8 mouse cellular contexts compared by ENCODE assay signal in genomic region chr6:95718969-95719333, GRCm38 (mm10). TPM values are rescaled to one million over a fixed set of nuclear protein-coding genes. Genes with fewer than 3 reads are reported as not detected.
DNase-seq lines count a peak whose midpoint lies in the region; ATAC-seq and TF ChIP-seq lines count a peak whose summit lies in the region.

No protein-coding gene starts in this region.

- no peaks in the 10 kb centered on the region for H3K36me3 ChIP-seq in heart, embryonic 10.5 days
- H3K36me3 ChIP-seq in E14TG2a.4 (ENCODE audit: insufficient read depth, low read length) = peaks cover 8% of the 10 kb centered on the region
- no peaks in the 10 kb centered on the region for H3K36me3 ChIP-seq in embryonic facial prominence, embryonic 15.5 days
- H3K36me3 ChIP-seq in limb, embryonic 11.5 days (ENCODE audit: control insufficient read depth, insufficient read depth, low read length) = no peaks in the 10 kb centered on the region

- TF ChIP-seq POLR2A in olfactory bulb, adult 2 months (IDR thresholded peaks at IDR 0.05; ENCODE audit: insufficient read depth, low read depth, low read length) = no peak

- peaks cover 35% of the 10 kb centered on the region for H3K4me1 ChIP-seq in heart, embryonic 10.5 days
- peaks cover 31% of the 10 kb centered on the region for H3K4me1 ChIP-seq in E14TG2a.4 (replicated peaks; ENCODE audit: low read depth, low read length)
- H3K4me1 ChIP-seq in embryonic facial prominence, embryonic 15.5 days = peaks cover 8% of the 10 kb centered on the region; the same call in 1 of the 2 replicates
- 0 out of 2 replicates have a peak, but pooled peaks cover 1% of the 10 kb centered on the region for H3K4me1 ChIP-seq in limb, embryonic 11.5 days (ENCODE audit: control insufficient read depth, insufficient read depth, low read length)
- peaks cover 4% of the 10 kb centered on the region; the same call in 1 of the 2 replicates for H3K4me1 ChIP-seq in olfactory bulb, adult 2 months (ENCODE audit: control insufficient read depth, insufficient read depth, low read length)

- no peak for ATAC-seq in embryonic facial prominence, embryonic 15.5 days (ENCODE audit: insufficient number of reproducible peaks, low FRiP score, low TSS enrichment, low read depth)
- peak; percentile 29 for ATAC-seq in limb, embryonic 11.5 days (ENCODE audit: insufficient number of reproducible peaks, low FRiP score, low TSS enrichment, low read depth)

- peak overlapping the region; percentile 99 for H3K27ac ChIP-seq in heart, embryonic 10.5 days
- no peak overlapping the region for H3K27ac ChIP-seq in embryonic facial prominence, embryonic 15.5 days (replicated peaks)
- H3K27ac ChIP-seq in limb, embryonic 11.5 days (replicated peaks; ENCODE audit: low read depth, low read length) = no peak overlapping the region
- H3K27ac ChIP-seq in olfactory bulb, adult 2 months (ENCODE audit: insufficient read depth, low read depth, low read length) = no peak overlapping the region

- H3K4me2 ChIP-seq in embryonic facial prominence, embryonic 15.5 days (replicated peaks) = peak overlapping the region; percentile 77
- peak overlapping the region; percentile 68; the same call in 1 of the 2 replicates for H3K4me2 ChIP-seq in limb, embryonic 11.5 days (ENCODE audit: low read depth, severe bottlenecking)

- WGBS in heart, embryonic 10.5 days = 0% methylated on average over 1 of the region's 1 CpGs
- WGBS in embryonic facial prominence, embryonic 15.5 days = 0% methylated on average over 1 of the region's 1 CpGs
- WGBS in limb, embryonic 11.5 days = 0% methylated on average over 1 of the region's 1 CpGs
- WGBS in olfactory bulb, adult 2 months = no CpG with 5 or more reads among the region's 1 CpGs

- no peaks in the 10 kb centered on the region for H3K9me3 ChIP-seq in heart, embryonic 10.5 days
- H3K9me3 ChIP-seq in E14TG2a.4 (ENCODE audit: low read length) = peaks cover 16% of the 10 kb centered on the region
- H3K9me3 ChIP-seq in embryonic facial prominence, embryonic 15.5 days (replicated peaks) = no peaks in the 10 kb centered on the region
- H3K9me3 ChIP-seq in limb, embryonic 11.5 days (ENCODE audit: control insufficient read depth, low read length) = no peaks in the 10 kb centered on the region

- no peak for DNase-seq in heart, embryonic 10.5 days (ENCODE audit: low spot score)
- DNase-seq in heart, adult 8-10 months (ENCODE audit: low spot score) = no peak
- no peak for DNase-seq in limb, embryonic 11.5 days (ENCODE audit: low spot score)
- no peak for DNase-seq in ovary, postnatal 10 days (ENCODE audit: low spot score)
- no peak for DNase-seq in adipocyte (ENCODE audit: low spot score)

- TF ChIP-seq CTCF in E14TG2a.4 (conservative IDR thresholded peaks at IDR 0.05; ENCODE audit: low read length) = no peak
- no peak for TF ChIP-seq CTCF in olfactory bulb, adult 2 months (IDR thresholded peaks at IDR 0.05; ENCODE audit: insufficient read depth, low read depth, low read length)

- H3K27me3 ChIP-seq in heart, embryonic 10.5 days (ENCODE audit: insufficient read depth, poor library complexity, severe bottlenecking) = no peaks in the 10 kb centered on the region
- no peaks in the 10 kb centered on the region for H3K27me3 ChIP-seq in E14TG2a.4 (ENCODE audit: insufficient read depth, low read length)
- H3K27me3 ChIP-seq in embryonic facial prominence, embryonic 15.5 days = no peaks in the 10 kb centered on the region
- no peaks in the 10 kb centered on the region for H3K27me3 ChIP-seq in limb, embryonic 11.5 days (ENCODE audit: control insufficient read depth, insufficient read depth, low read length)

- no peak overlapping the region for H3K9ac ChIP-seq in embryonic facial prominence, embryonic 15.5 days
- H3K9ac ChIP-seq in limb, embryonic 11.5 days (ENCODE audit: low read length) = peak overlapping the region; percentile 27; the same call in 1 of the 2 replicates

- H3K4me3 ChIP-seq in heart, embryonic 10.5 days = peak overlapping the region; percentile 92
- peak overlapping the region; percentile 43 for H3K4me3 ChIP-seq in E14TG2a.4 (replicated peaks; ENCODE audit: low read length)
- H3K4me3 ChIP-seq in embryonic facial prominence, embryonic 15.5 days (replicated peaks) = peak overlapping the region; percentile 95
- H3K4me3 ChIP-seq in limb, embryonic 11.5 days (ENCODE audit: low read depth, low read length) = peak overlapping the region; percentile 69
- H3K4me3 ChIP-seq in olfactory bulb, adult 2 months (ENCODE audit: insufficient read depth, low read depth, low read length) = peak overlapping the region; percentile 21

RNA-seq across cellular contexts. Expression of gene Suclg2, which starts 0.4 kb away (rescaled TPM):
- polyA plus RNA-seq in heart, embryonic 10.5 days (2016; fragmentation: Nextera tagmentation; extraction: Ambion mirVana) = 76.4 and 90.3 TPM in 2 replicates
- 100 to 1,000 TPM; 157 to 172 (median 167) TPM for total RNA-seq in heart, adult 8-10 months (2022)
- polyA plus RNA-seq in embryonic facial prominence, embryonic 15.5 days (2015; fragmentation: Nextera tagmentation; extraction: Ambion mirVana) = 46.5 and 47.7 TPM in 2 replicates
- polyA plus RNA-seq in limb, embryonic 11.5 days (2014; fragmentation: Nextera tagmentation; extraction: Ambion mirVana) = 56.5 and 58.4 TPM in 2 replicates
- polyA plus RNA-seq in olfactory bulb, adult 2 months (2012; ENCODE audit: insufficient read depth, insufficient read length, low replicate concordance, missing spikeins) = not detected in 2 replicates

Comparison
In these comparisons a context has a peak if more than half of its experiments do, and no peak if none do; other contexts are left out.
1. H3K4me3 ChIP-seq: peak in every context shown above with its lines; median percentile 95 in embryonic facial prominence, embryonic 15.5 days; 92 in heart, embryonic 10.5 days; 69 in limb, embryonic 11.5 days; 43 in E14TG2a.4; 21 in olfactory bulb, adult 2 months.